ENCODE assay signal across 8 mouse cellular contexts in genomic region chr1:83076190-83076917, GRCm38 (mm10). TPM values are rescaled to one million over a fixed set of nuclear protein-coding genes. Genes with fewer than 3 reads are reported as not detected.
DNase-seq lines count a peak whose midpoint lies in the region; ATAC-seq and TF ChIP-seq lines count a peak whose summit lies in the region.

No protein-coding gene starts in this region.

- no peaks in the 10 kb centered on the region for H3K4me1 ChIP-seq in embryonic facial prominence, embryonic 13.5 days
- no peaks in the 10 kb centered on the region for H3K4me1 ChIP-seq in hindbrain, postnatal 0 days (ENCODE audit: insufficient read depth, low read length)
- H3K4me1 ChIP-seq in limb, embryonic 10.5 days: no peaks in the 10 kb centered on the region
- H3K4me1 ChIP-seq in midbrain, embryonic 16.5 days (ENCODE audit: control insufficient read depth, insufficient read depth, low read length): no peaks in the 10 kb centered on the region

- no peak overlapping the region for H3K27ac ChIP-seq in embryonic facial prominence, embryonic 13.5 days
- no peak overlapping the region for H3K27ac ChIP-seq in hindbrain, postnatal 0 days
- H3K27ac ChIP-seq in limb, embryonic 10.5 days: no peak overlapping the region
- H3K27ac ChIP-seq in midbrain, embryonic 16.5 days (ENCODE audit: low read length): no peak overlapping the region

- H3K27me3 ChIP-seq in embryonic facial prominence, embryonic 13.5 days: no peaks in the 10 kb centered on the region
- no peaks in the 10 kb centered on the region for H3K27me3 ChIP-seq in hindbrain, postnatal 0 days (ENCODE audit: insufficient read depth, low read length)
- no peaks in the 10 kb centered on the region for H3K27me3 ChIP-seq in limb, embryonic 10.5 days (ENCODE audit: low read depth, poor library complexity, severe bottlenecking)
- H3K27me3 ChIP-seq in midbrain, embryonic 16.5 days (ENCODE audit: control insufficient read depth, insufficient read depth, low read depth, low read length): no peaks in the 10 kb centered on the region

- peak overlapping the region; percentile 36 for H3K4me3 ChIP-seq in embryonic facial prominence, embryonic 13.5 days
- H3K4me3 ChIP-seq in hindbrain, postnatal 0 days (ENCODE audit: low read length): peak overlapping the region; percentile 27
- no peak overlapping the region for H3K4me3 ChIP-seq in limb, embryonic 10.5 days
- H3K4me3 ChIP-seq in midbrain, embryonic 16.5 days (ENCODE audit: low read depth, low read length): peak overlapping the region; percentile 24

- TF ChIP-seq CTCF in hindbrain, postnatal 0 days (IDR thresholded peaks at IDR 0.05; ENCODE audit: low read depth): peak; percentile 95

- DNase-seq in gastrocnemius, postnatal 10 days: peak; percentile 6
- no peak for DNase-seq in gastrocnemius, postnatal 14 days
- peak; percentile 14 for DNase-seq in MEL-GATA-1-ER (ENCODE audit: extremely low read depth, low read depth)
- peak; percentile 86 for DNase-seq in hindbrain, postnatal 0 days (ENCODE audit: low spot score)
- peak; percentile 55 for DNase-seq in limb, embryonic 10.5 days (ENCODE audit: low spot score)
- no peak for DNase-seq in gastrocnemius, postnatal 25 days

- intact Hi-C loops in gastrocnemius, postnatal 14 days (cut with DNase I; ENCODE audit: low total_unique reads): loop anchor here (10.0 kb wide), 1 partner anchor 292 kb away; no protein-coding TSS in a partner anchor

- no peak overlapping the region for H3K9ac ChIP-seq in embryonic facial prominence, embryonic 13.5 days
- no peak overlapping the region; the same call in 1 of the 2 replicates for H3K9ac ChIP-seq in hindbrain, postnatal 0 days (replicated peaks; ENCODE audit: low read length)
- H3K9ac ChIP-seq in midbrain, embryonic 16.5 days (ENCODE audit: low read depth, low read length): peak overlapping the region; percentile 18; the same call in 1 of the 2 replicates

- H3K36me3 ChIP-seq in embryonic facial prominence, embryonic 13.5 days: no peaks in the 10 kb centered on the region
- no peaks in the 10 kb centered on the region for H3K36me3 ChIP-seq in hindbrain, postnatal 0 days (ENCODE audit: insufficient read depth, low read length)
- H3K36me3 ChIP-seq in limb, embryonic 10.5 days: no peaks in the 10 kb centered on the region
- no peaks in the 10 kb centered on the region for H3K36me3 ChIP-seq in midbrain, embryonic 16.5 days (ENCODE audit: control insufficient read depth, insufficient read depth, low read length)

- H3K9me3 ChIP-seq in embryonic facial prominence, embryonic 13.5 days: no peaks in the 10 kb centered on the region
- no peaks in the 10 kb centered on the region for H3K9me3 ChIP-seq in hindbrain, postnatal 0 days (ENCODE audit: low read length)
- H3K9me3 ChIP-seq in limb, embryonic 10.5 days (replicated peaks): no peaks in the 10 kb centered on the region
- no peaks in the 10 kb centered on the region for H3K9me3 ChIP-seq in midbrain, embryonic 16.5 days (replicated peaks; ENCODE audit: control insufficient read depth, low read length, poor library complexity, severe bottlenecking)

- H3K4me2 ChIP-seq in embryonic facial prominence, embryonic 13.5 days: peak overlapping the region; percentile 55
- peak overlapping the region; percentile 54 for H3K4me2 ChIP-seq in hindbrain, postnatal 0 days (ENCODE audit: low read depth, low read length)
- H3K4me2 ChIP-seq in midbrain, embryonic 16.5 days (ENCODE audit: low read length): peak overlapping the region; percentile 43

- WGBS in embryonic facial prominence, embryonic 13.5 days: 50% methylated on average over 11 of the region's 11 CpGs
- 39% methylated on average over 11 of the region's 11 CpGs for WGBS in hindbrain, postnatal 0 days
- WGBS in limb, embryonic 10.5 days: 52% methylated on average over 11 of the region's 11 CpGs
- WGBS in midbrain, embryonic 16.5 days: 46% methylated on average over 11 of the region's 11 CpGs

- ATAC-seq in embryonic facial prominence, embryonic 13.5 days (ENCODE audit: insufficient number of reproducible peaks, insufficient read depth, low FRiP score, low TSS enrichment, low read depth): no peak
- peak; percentile 94 for ATAC-seq in hindbrain, postnatal 0 days
- ATAC-seq in midbrain, embryonic 16.5 days: peak; percentile 95

RNA-seq across cellular contexts. Expression of gene Krtap28-13, which starts 15.6 kb away (rescaled TPM):
- not detected for total RNA-seq in gastrocnemius, postnatal 10 days (2021)
- total RNA-seq in gastrocnemius, postnatal 14 days (2021): not detected
- not detected in 2 replicates for polyA plus RNA-seq in embryonic facial prominence, embryonic 13.5 days (2015; fragmentation: Nextera tagmentation; extraction: Ambion mirVana)
- total RNA-seq in hindbrain, postnatal 0 days (2014; rRNA removed): not detected in 2 replicates
- polyA plus RNA-seq in hindbrain, postnatal 0 days (2015; fragmentation: Nextera tagmentation; extraction: Ambion mirVana): not detected in 2 replicates
- not detected in 2 replicates for polyA plus RNA-seq in limb, embryonic 10.5 days (2016; fragmentation: Nextera tagmentation; extraction: Ambion mirVana)
- not detected in 2 replicates for polyA plus RNA-seq in midbrain, embryonic 16.5 days (2015; fragmentation: Nextera tagmentation; extraction: Ambion mirVana)
- not detected for total RNA-seq in gastrocnemius, postnatal 25 days (2021)

RNA-seq across cellular contexts. Expression of gene A030005K14Rik, which starts 17.2 kb away (rescaled TPM):
- total RNA-seq in gastrocnemius, postnatal 10 days (2021): not detected
- total RNA-seq in gastrocnemius, postnatal 14 days (2021): not detected
- polyA plus RNA-seq in embryonic facial prominence, embryonic 13.5 days (2015; fragmentation: Nextera tagmentation; extraction: Ambion mirVana): not detected in 2 replicates
- not detected in 2 replicates for total RNA-seq in hindbrain, postnatal 0 days (2014; rRNA removed)
- polyA plus RNA-seq in hindbrain, postnatal 0 days (2015; fragmentation: Nextera tagmentation; extraction: Ambion mirVana): not detected in 2 replicates
- not detected in 2 replicates for polyA plus RNA-seq in limb, embryonic 10.5 days (2016; fragmentation: Nextera tagmentation; extraction: Ambion mirVana)
- polyA plus RNA-seq in midbrain, embryonic 16.5 days (2015; fragmentation: Nextera tagmentation; extraction: Ambion mirVana): not detected in 2 replicates
- total RNA-seq in gastrocnemius, postnatal 25 days (2021): not detected

RNA-seq across cellular contexts. Expression of gene Gm47969, which starts 31.6 kb away (rescaled TPM):
- total RNA-seq in gastrocnemius, postnatal 10 days (2021): not detected
- total RNA-seq in gastrocnemius, postnatal 14 days (2021): not detected
- not detected in 2 replicates for polyA plus RNA-seq in embryonic facial prominence, embryonic 13.5 days (2015; fragmentation: Nextera tagmentation; extraction: Ambion mirVana)
- not detected in 2 replicates for total RNA-seq in hindbrain, postnatal 0 days (2014; rRNA removed)
- not detected in 2 replicates for polyA plus RNA-seq in hindbrain, postnatal 0 days (2015; fragmentation: Nextera tagmentation; extraction: Ambion mirVana)
- polyA plus RNA-seq in limb, embryonic 10.5 days (2016; fragmentation: Nextera tagmentation; extraction: Ambion mirVana): not detected in 2 replicates
- polyA plus RNA-seq in midbrain, embryonic 16.5 days (2015; fragmentation: Nextera tagmentation; extraction: Ambion mirVana): not detected in 2 replicates
- total RNA-seq in gastrocnemius, postnatal 25 days (2021): not detected

RNA-seq across cellular contexts. Expression of gene Krtap28-10, which starts 34.1 kb away (rescaled TPM):
- total RNA-seq in gastrocnemius, postnatal 10 days (2021): not detected
- total RNA-seq in gastrocnemius, postnatal 14 days (2021): not detected
- polyA plus RNA-seq in embryonic facial prominence, embryonic 13.5 days (2015; fragmentation: Nextera tagmentation; extraction: Ambion mirVana): not detected in 2 replicates
- total RNA-seq in hindbrain, postnatal 0 days (2014; rRNA removed): not detected in 2 replicates
- not detected in 2 replicates for polyA plus RNA-seq in hindbrain, postnatal 0 days (2015; fragmentation: Nextera tagmentation; extraction: Ambion mirVana)
- not detected in 2 replicates for polyA plus RNA-seq in limb, embryonic 10.5 days (2016; fragmentation: Nextera tagmentation; extraction: Ambion mirVana)
- not detected in 2 replicates for polyA plus RNA-seq in midbrain, embryonic 16.5 days (2015; fragmentation: Nextera tagmentation; extraction: Ambion mirVana)
- not detected for total RNA-seq in gastrocnemius, postnatal 25 days (2021)

RNA-seq across cellular contexts. Expression of gene Slc19a3, which starts 38.1 kb away (rescaled TPM):
- total RNA-seq in gastrocnemius, postnatal 10 days (2021): under 1 TPM in 1 of 2 experiments, not detected in 1; 0.16 TPM
- not detected for total RNA-seq in gastrocnemius, postnatal 14 days (2021)
- polyA plus RNA-seq in embryonic facial prominence, embryonic 13.5 days (2015; fragmentation: Nextera tagmentation; extraction: Ambion mirVana): 0.13 and 0.19 TPM in 2 replicates
- 1.5 and 1.8 TPM in 2 replicates for total RNA-seq in hindbrain, postnatal 0 days (2014; rRNA removed)
- 1.3 and 1.7 TPM in 2 replicates for polyA plus RNA-seq in hindbrain, postnatal 0 days (2015; fragmentation: Nextera tagmentation; extraction: Ambion mirVana)
- polyA plus RNA-seq in limb, embryonic 10.5 days (2016; fragmentation: Nextera tagmentation; extraction: Ambion mirVana): 0.33 and 0.45 TPM in 2 replicates
- 0.82 and 1.5 TPM in 2 replicates for polyA plus RNA-seq in midbrain, embryonic 16.5 days (2015; fragmentation: Nextera tagmentation; extraction: Ambion mirVana)
- total RNA-seq in gastrocnemius, postnatal 25 days (2021): not detected

Comparison
In these comparisons a context has a peak if more than half of its experiments do, and no peak if none do; other contexts are left out.
1. DNase-seq: peak in gastrocnemius, postnatal 10 days (single experiment), MEL-GATA-1-ER (single experiment), hindbrain, postnatal 0 days (single experiment) and limb, embryonic 10.5 days (single experiment); none in gastrocnemius, postnatal 14 days (single experiment) and gastrocnemius, postnatal 25 days (single experiment).
2. Peak in every context shown above with its lines, with median percentiles within 50 percentile points of each other: H3K4me2 ChIP-seq.